Mouse (Mus musculus) bone marrow macrophage, adult 2 months (primary cell): ENCODE results near the gene Flad1.

Source experiments
- CTCF ChIP-seq: IDR thresholded peaks from 2 replicates; pipeline ENCODE4 v1.5.1; 2012; ENCODE audit warnings: low read depth, mild to moderate bottlenecking, low read length, moderate library complexity
- POLR2A ChIP-seq: IDR thresholded peaks from 2 replicates; pipeline ENCODE4 v1.6.1; 2012; ENCODE audit warnings: mild to moderate bottlenecking, low read depth, low read length, borderline replicate concordance

- TF ChIP-seq CTCF, result no peak
- TF ChIP-seq POLR2A, result no peak
Observed at GRCm38 (mm10) chr3:89351271-89351670, 60.4 kb downstream of the Flad1 start.
